Mouse (Mus musculus) hindbrain, embryonic 12.5 days (tissue): ENCODE measurements around the gene Adamts10. TPM values are rescaled to one million over a fixed set of nuclear protein-coding genes. Genes with fewer than 3 reads are reported as not detected.

Experiments
- ATAC-seq: fragments of 200-750 bp; cut with Nextera tagmentation; 2 replicates; pipeline ENCODE4 v1.8.0; 2017; ENCODE audit warnings: moderate TSS enrichment; ENCODE audit not compliant: low FRiP score
- H3K27ac ChIP-seq: fragments of 300-500 bp; sonication (generic); 2 replicates; pipeline ENCODE4 v1.5.1; 2016; ENCODE audit warnings: mild to moderate bottlenecking
- H3K27me3 ChIP-seq: fragments of 300-500 bp; sonication (generic); 2 replicates; pipeline ENCODE4 v1.6.1; 2016; ENCODE audit warnings: mild to moderate bottlenecking
- H3K36me3 ChIP-seq: fragments of 300-500 bp; sonication (generic); 2 replicates; pipeline ENCODE4 v1.6.1; 2016; ENCODE audit warnings: mild to moderate bottlenecking
- H3K4me1 ChIP-seq: fragments of 300-500 bp; sonication (generic); 2 replicates; pipeline ENCODE4 v1.6.1; 2016
- H3K4me2 ChIP-seq: fragments of 300-500 bp; sonication (generic); replicated peaks from 2 replicates; pipeline ENCODE4 v1.6.1; 2016; ENCODE audit warnings: mild to moderate bottlenecking
- H3K4me3 ChIP-seq: fragments of 300-500 bp; sonication (generic); 2 replicates; pipeline ENCODE4 v1.5.1; 2016; ENCODE audit warnings: mild to moderate bottlenecking
- H3K9ac ChIP-seq: fragments of 300-500 bp; sonication (generic); 2 replicates; pipeline ENCODE4 v1.6.1; 2016; ENCODE audit warnings: mild to moderate bottlenecking, moderate library complexity
- H3K9me3 ChIP-seq: fragments of 300-500 bp; sonication (generic); replicated peaks from 2 replicates; pipeline ENCODE4 v1.6.1; 2016; ENCODE audit warnings: mild to moderate bottlenecking
- WGBS: fragments of 180-500 bp; shearing (Covaris S2); methylation state at CpG from one replicate; pipeline ENCODE4 v1.1.7; 2016; 5-methylcytosine and 5-hydroxymethylcytosine counted together
- polyA plus RNA-seq: library from polyadenylated mRNA; unstranded; fragments of >200 nt; fragmentation: Nextera tagmentation; extraction: Ambion mirVana; gene quantifications from 2 replicates; pipeline ENCODE4 v1.2.1, GENCODE M21; 2016

Adamts10 gene
- polyA plus RNA-seq, 1 experiment from 2014 or later: 73.8 TPM

- no peak overlapping the region for H3K27ac ChIP-seq
These were observed 3.6 kb upstream of the Adamts10 start for GRCm38 (mm10) chr17:33520366-33520765.

GRCm38 (mm10) chr17:33523431-33523917 is 530 bp upstream of the Adamts10 start:
- ATAC-seq: peak; percentile 38
- H3K9ac ChIP-seq: peak overlapping the region; percentile 73
- H3K36me3 ChIP-seq: no peaks in the 10 kb centered on the region; the same call in 1 of the 2 replicates
- H3K4me1 ChIP-seq: peaks cover 19% of the 10 kb centered on the region
- H3K27me3 ChIP-seq: no peaks in the 10 kb centered on the region
- H3K4me2 ChIP-seq: peak overlapping the region; percentile 79
- 7% methylated on average over 11 of the region's 13 CpGs for WGBS
- H3K9me3 ChIP-seq: no peaks in the 10 kb centered on the region
- peak overlapping the region; percentile 78 for H3K27ac ChIP-seq
- peak overlapping the region; percentile 60 for H3K4me3 ChIP-seq

More at GRCm38 (mm10) chr17:33520366-33520765, 3.6 kb upstream of the Adamts10 start:
- Histone ChIP-seq H3K27me3 (no peaks in the 10 kb centered on the region), H3K4me1 (peaks cover 11% of the 10 kb centered on the region), H3K36me3 (no peaks in the 10 kb centered on the region), H3K4me3 (no peak overlapping the region), H3K9ac (no peak overlapping the region), H3K9me3 (no peaks in the 10 kb centered on the region), H3K4me2 (no peak overlapping the region)
- 56% methylated on average over 1 of the region's 1 CpGs for WGBS
- ATAC-seq: no peak

GRCm38 (mm10) chr17:33524806-33525373 is 886 bp downstream of the Adamts10 start:
- peak; percentile 24 for ATAC-seq
- H3K4me1 ChIP-seq: peaks cover 19% of the 10 kb centered on the region

GRCm38 (mm10) chr17:33526506-33526905 is 2.5 kb downstream of the Adamts10 start:
- H3K4me1 ChIP-seq: peaks cover 19% of the 10 kb centered on the region
- 76% methylated on average over 3 of the region's 3 CpGs for WGBS
- ATAC-seq: no peak

More at GRCm38 (mm10) chr17:33524806-33525373, 886 bp downstream of the Adamts10 start:
- Histone ChIP-seq H3K27me3 (no peaks in the 10 kb centered on the region), H3K4me2 (peak overlapping the region; percentile 79), H3K9ac (peak overlapping the region; percentile 73), H3K36me3 (peaks cover 14% of the 10 kb centered on the region), H3K9me3 (no peaks in the 10 kb centered on the region), H3K4me3 (peak overlapping the region; percentile 60), H3K27ac (peak overlapping the region; percentile 78)
- WGBS: 0% methylated on average over 2 of the region's 2 CpGs

GRCm38 (mm10) chr17:33539106-33539675 is 15.2 kb downstream of the Adamts10 start:
- Histone ChIP-seq H3K9ac (no peak overlapping the region), H3K36me3 (peaks cover 43% of the 10 kb centered on the region), H3K4me2 (no peak overlapping the region), H3K9me3 (no peaks in the 10 kb centered on the region), H3K27ac (no peak overlapping the region), H3K27me3 (no peaks in the 10 kb centered on the region), H3K4me1 (no peaks in the 10 kb centered on the region), H3K4me3 (no peak overlapping the region)
- ATAC-seq: no peak
- 90% methylated on average over 3 of the region's 3 CpGs for WGBS

More at GRCm38 (mm10) chr17:33526506-33526905, 2.5 kb downstream of the Adamts10 start:
- Histone ChIP-seq H3K9me3 (no peaks in the 10 kb centered on the region), H3K4me3 (no peak overlapping the region), H3K27ac (no peak overlapping the region), H3K9ac (no peak overlapping the region), H3K36me3 (peaks cover 29% of the 10 kb centered on the region), H3K27me3 (no peaks in the 10 kb centered on the region), H3K4me2 (no peak overlapping the region)

GRCm38 (mm10) chr17:33539878-33540277 is 15.9 kb downstream of the Adamts10 start:
- no peaks in the 10 kb centered on the region for H3K4me1 ChIP-seq
- H3K36me3 ChIP-seq: peaks cover 43% of the 10 kb centered on the region
- H3K4me2 ChIP-seq: no peak overlapping the region
- H3K27me3 ChIP-seq: no peaks in the 10 kb centered on the region
- ATAC-seq: no peak
- no peaks in the 10 kb centered on the region for H3K9me3 ChIP-seq
- no peak overlapping the region for H3K4me3 ChIP-seq
- no peak overlapping the region for H3K27ac ChIP-seq
- no peak overlapping the region for H3K9ac ChIP-seq
- 93% methylated on average over 4 of the region's 4 CpGs for WGBS

GRCm38 (mm10) chr17:33549212-33549611 is 25.2 kb downstream of the Adamts10 start:
- no peak for ATAC-seq
- H3K4me1 ChIP-seq: no peaks in the 10 kb centered on the region
- peaks cover 50% of the 10 kb centered on the region for H3K36me3 ChIP-seq
- H3K4me3 ChIP-seq: no peak overlapping the region
- no peaks in the 10 kb centered on the region for H3K27me3 ChIP-seq
- no peak overlapping the region for H3K9ac ChIP-seq
- 88% methylated on average over 6 of the region's 6 CpGs for WGBS
- no peak overlapping the region for H3K4me2 ChIP-seq
- H3K27ac ChIP-seq: no peak overlapping the region
- no peaks in the 10 kb centered on the region for H3K9me3 ChIP-seq

GRCm38 (mm10) chr17:33550388-33550787 is 26.4 kb downstream of the Adamts10 start:
- Histone ChIP-seq H3K4me1 (no peaks in the 10 kb centered on the region), H3K9me3 (no peaks in the 10 kb centered on the region), H3K36me3 (peaks cover 46% of the 10 kb centered on the region), H3K9ac (no peak overlapping the region), H3K27me3 (no peaks in the 10 kb centered on the region), H3K27ac (no peak overlapping the region), H3K4me3 (no peak overlapping the region), H3K4me2 (no peak overlapping the region)
- WGBS: 88% methylated on average over 10 of the region's 10 CpGs
- ATAC-seq: no peak

GRCm38 (mm10) chr17:33552113-33552512 is 28.1 kb downstream of the Adamts10 start:
- no peak for ATAC-seq
- Histone ChIP-seq H3K36me3 (peaks cover 45% of the 10 kb centered on the region), H3K4me1 (no peaks in the 10 kb centered on the region), H3K27ac (no peak overlapping the region), H3K4me2 (no peak overlapping the region), H3K4me3 (no peak overlapping the region), H3K27me3 (no peaks in the 10 kb centered on the region), H3K9ac (no peak overlapping the region), H3K9me3 (no peaks in the 10 kb centered on the region)
- 93% methylated on average over 4 of the region's 4 CpGs for WGBS

GRCm38 (mm10) chr17:33552964-33553363 is 29.0 kb downstream of the Adamts10 start:
- Histone ChIP-seq H3K4me2 (no peak overlapping the region), H3K36me3 (peaks cover 40% of the 10 kb centered on the region), H3K9me3 (no peaks in the 10 kb centered on the region), H3K27ac (no peak overlapping the region), H3K27me3 (no peaks in the 10 kb centered on the region), H3K4me1 (no peaks in the 10 kb centered on the region), H3K4me3 (no peak overlapping the region), H3K9ac (no peak overlapping the region)
- 57% methylated on average over 4 of the region's 4 CpGs for WGBS
- no peak for ATAC-seq

GRCm38 (mm10) chr17:33554536-33554935 is 30.5 kb downstream of the Adamts10 start:
- no peak overlapping the region for H3K4me2 ChIP-seq
- H3K27ac ChIP-seq: no peak overlapping the region
- peaks cover 26% of the 10 kb centered on the region for H3K36me3 ChIP-seq
- no peak overlapping the region for H3K4me3 ChIP-seq
- no peak for ATAC-seq
- no peaks in the 10 kb centered on the region for H3K9me3 ChIP-seq
- no peaks in the 10 kb centered on the region for H3K4me1 ChIP-seq
- no peaks in the 10 kb centered on the region for H3K27me3 ChIP-seq
- H3K9ac ChIP-seq: no peak overlapping the region
- 100% methylated on average over 1 of the region's 1 CpGs for WGBS

- H3K36me3 ChIP-seq: peaks cover 21% of the 10 kb centered on the region
- no peak within 1 kb of the TSS for H3K4me2 ChIP-seq
- no peaks in the 10 kb centered on the region for H3K4me1 ChIP-seq
- H3K27ac ChIP-seq: no peak within 1 kb of the TSS
- H3K9ac ChIP-seq: no peak within 1 kb of the TSS
- no peaks in the 10 kb centered on the region for H3K9me3 ChIP-seq
- WGBS: 51% methylated on average over 6 of the region's 6 CpGs
- ATAC-seq: no peak
- no peaks in the 10 kb centered on the region for H3K27me3 ChIP-seq
- no peak within 1 kb of the TSS for H3K4me3 ChIP-seq
These were observed 31.3 kb downstream of the Adamts10 start, which contains the start of gene Myo1f for GRCm38 (mm10) chr17:33555223-33555855. Gene Myo1f, plus strand, starts transcription at chr17:33555707.
